Mouse (Mus musculus): ENCODE data around the gene Tnk2. TPM values are rescaled to one million over a fixed set of nuclear protein-coding genes. Genes with fewer than 3 reads are reported as not detected.

Tnk2 gene
- polyA plus RNA-seq, 1 experiment from 2014 or later = 6.9 TPM

- peak overlapping the region; percentile 90; the same call in 1 of the 2 replicates for H3K9ac ChIP-seq
- H3K27me3 ChIP-seq = no peaks in the 10 kb centered on the region
- no peak overlapping the region for H3K27ac ChIP-seq
- H3K4me3 ChIP-seq = peak overlapping the region; percentile 95
- WGBS = 57% methylated on average over 5 of the region's 5 CpGs
- H3K9me3 ChIP-seq (replicated peaks) = no peaks in the 10 kb centered on the region
- peak overlapping the region; percentile 93 for H3K4me2 ChIP-seq
- ATAC-seq (replicated peaks; ENCODE audit: insufficient number of reproducible peaks, insufficient read depth, low FRiP score, low read depth) = no peak
- H3K4me1 ChIP-seq (replicated peaks) = peaks cover 15% of the 10 kb centered on the region
- peaks cover 14% of the 10 kb centered on the region for H3K36me3 ChIP-seq
Measured at GRCm38 (mm10) chr16:32610460-32611255, 33.0 kb upstream of the Tnk2 start.

- Histone ChIP-seq H3K9ac (no peak overlapping the region), H3K27me3 (no peaks in the 10 kb centered on the region), H3K4me1 (replicated peaks) (peaks cover 15% of the 10 kb centered on the region), H3K27ac (no peak overlapping the region), H3K9me3 (replicated peaks) (no peaks in the 10 kb centered on the region), H3K36me3 (peaks cover 23% of the 10 kb centered on the region), H3K4me2 (no peak overlapping the region), H3K4me3 (no peak overlapping the region)
- 41% methylated on average over 1 of the region's 1 CpGs for WGBS
- no peak for ATAC-seq (replicated peaks; ENCODE audit: insufficient number of reproducible peaks, insufficient read depth, low FRiP score, low read depth)
Measured at GRCm38 (mm10) chr16:32612052-32612451, 31.6 kb upstream of the Tnk2 start.

- Histone ChIP-seq H3K27ac (no peak overlapping the region), H3K27me3 (no peaks in the 10 kb centered on the region), H3K9me3 (replicated peaks) (no peaks in the 10 kb centered on the region), H3K4me1 (replicated peaks) (peaks cover 11% of the 10 kb centered on the region), H3K9ac (no peak overlapping the region), H3K4me2 (no peak overlapping the region), H3K36me3 (peaks cover 33% of the 10 kb centered on the region), H3K4me3 (no peak overlapping the region)
- ATAC-seq (replicated peaks; ENCODE audit: insufficient number of reproducible peaks, insufficient read depth, low FRiP score, low read depth) = no peak
- WGBS = 76% methylated on average over 3 of the region's 3 CpGs
Measured at GRCm38 (mm10) chr16:32613269-32613834, 30.3 kb upstream of the Tnk2 start.

GRCm38 (mm10) chr16:32614047-32614446 is 29.6 kb upstream of the Tnk2 start:
- no peak for ATAC-seq (replicated peaks; ENCODE audit: insufficient number of reproducible peaks, insufficient read depth, low FRiP score, low read depth)
- Histone ChIP-seq H3K9ac (no peak overlapping the region), H3K36me3 (peaks cover 38% of the 10 kb centered on the region), H3K4me1 (replicated peaks) (peaks cover 11% of the 10 kb centered on the region), H3K27me3 (no peaks in the 10 kb centered on the region), H3K4me2 (no peak overlapping the region), H3K9me3 (replicated peaks) (no peaks in the 10 kb centered on the region), H3K27ac (no peak overlapping the region), H3K4me3 (no peak overlapping the region)
- WGBS = 51% methylated on average over 4 of the region's 4 CpGs

GRCm38 (mm10) chr16:32618946-32619345 is 24.7 kb upstream of the Tnk2 start:
- H3K27me3 ChIP-seq = no peaks in the 10 kb centered on the region
- peaks cover 80% of the 10 kb centered on the region for H3K36me3 ChIP-seq
- H3K4me3 ChIP-seq = no peak overlapping the region
- no peak overlapping the region for H3K9ac ChIP-seq
- WGBS = 96% methylated on average over 1 of the region's 1 CpGs
- no peak overlapping the region for H3K4me2 ChIP-seq
- H3K4me1 ChIP-seq (replicated peaks) = no peaks in the 10 kb centered on the region
- ATAC-seq (replicated peaks; ENCODE audit: insufficient number of reproducible peaks, insufficient read depth, low FRiP score, low read depth) = no peak
- no peaks in the 10 kb centered on the region for H3K9me3 ChIP-seq (replicated peaks)
- H3K27ac ChIP-seq = no peak overlapping the region

GRCm38 (mm10) chr16:32628140-32628539 is 15.5 kb upstream of the Tnk2 start:
- no peak overlapping the region for H3K4me2 ChIP-seq
- no peaks in the 10 kb centered on the region for H3K27me3 ChIP-seq
- H3K27ac ChIP-seq = no peak overlapping the region
- no peaks in the 10 kb centered on the region for H3K9me3 ChIP-seq (replicated peaks)
- H3K9ac ChIP-seq = no peak overlapping the region
- peaks cover 79% of the 10 kb centered on the region for H3K36me3 ChIP-seq
- no peaks in the 10 kb centered on the region for H3K4me1 ChIP-seq (replicated peaks)
- no peak overlapping the region for H3K4me3 ChIP-seq
- no peak for ATAC-seq (replicated peaks; ENCODE audit: insufficient number of reproducible peaks, insufficient read depth, low FRiP score, low read depth)
- WGBS = 87% methylated on average over 8 of the region's 8 CpGs

GRCm38 (mm10) chr16:32632328-32632824 is 11.3 kb upstream of the Tnk2 start:
- Histone ChIP-seq H3K9ac (no peak overlapping the region), H3K27ac (no peak overlapping the region), H3K4me2 (no peak overlapping the region), H3K9me3 (replicated peaks) (no peaks in the 10 kb centered on the region), H3K4me1 (replicated peaks) (no peaks in the 10 kb centered on the region), H3K36me3 (peaks cover 44% of the 10 kb centered on the region), H3K27me3 (no peaks in the 10 kb centered on the region), H3K4me3 (no peak overlapping the region)
- 90% methylated on average over 4 of the region's 4 CpGs for WGBS
- no peak for ATAC-seq (replicated peaks; ENCODE audit: insufficient number of reproducible peaks, insufficient read depth, low FRiP score, low read depth)

- no peak for ATAC-seq (replicated peaks; ENCODE audit: insufficient number of reproducible peaks, insufficient read depth, low FRiP score, low read depth)
- Histone ChIP-seq H3K36me3 (peaks cover 32% of the 10 kb centered on the region), H3K27me3 (no peaks in the 10 kb centered on the region), H3K4me1 (replicated peaks) (peaks cover under 1% of the 10 kb centered on the region; the same call in 1 of the 2 replicates), H3K9ac (no peak overlapping the region), H3K9me3 (replicated peaks) (no peaks in the 10 kb centered on the region), H3K4me2 (no peak overlapping the region), H3K4me3 (no peak overlapping the region), H3K27ac (no peak overlapping the region)
- 91% methylated on average over 4 of the region's 4 CpGs for WGBS
Measured at GRCm38 (mm10) chr16:32633486-32634012, 10.1 kb upstream of the Tnk2 start.

GRCm38 (mm10) chr16:32634183-32634582 is 9.5 kb upstream of the Tnk2 start:
- Histone ChIP-seq H3K9ac (no peak overlapping the region), H3K9me3 (replicated peaks) (no peaks in the 10 kb centered on the region), H3K4me1 (replicated peaks) (peaks cover 4% of the 10 kb centered on the region; the same call in 1 of the 2 replicates), H3K27me3 (no peaks in the 10 kb centered on the region), H3K27ac (no peak overlapping the region), H3K4me2 (no peak overlapping the region), H3K36me3 (peaks cover 32% of the 10 kb centered on the region), H3K4me3 (no peak overlapping the region)
- WGBS = 85% methylated on average over 5 of the region's 5 CpGs
- ATAC-seq (replicated peaks; ENCODE audit: insufficient number of reproducible peaks, insufficient read depth, low FRiP score, low read depth) = no peak

- Histone ChIP-seq H3K27me3 (no peaks in the 10 kb centered on the region), H3K4me3 (no peak overlapping the region), H3K27ac (no peak overlapping the region), H3K4me1 (replicated peaks) (peaks cover 10% of the 10 kb centered on the region), H3K4me2 (no peak overlapping the region), H3K36me3 (peaks cover 20% of the 10 kb centered on the region), H3K9ac (no peak overlapping the region), H3K9me3 (replicated peaks) (no peaks in the 10 kb centered on the region)
- WGBS = 60% methylated on average over 3 of the region's 3 CpGs
- no peak for ATAC-seq (replicated peaks; ENCODE audit: insufficient number of reproducible peaks, insufficient read depth, low FRiP score, low read depth)
Measured at GRCm38 (mm10) chr16:32635314-32635713, 8.4 kb upstream of the Tnk2 start.

GRCm38 (mm10) chr16:32636331-32636730 is 7.3 kb upstream of the Tnk2 start:
- ATAC-seq (replicated peaks; ENCODE audit: insufficient number of reproducible peaks, insufficient read depth, low FRiP score, low read depth) = no peak
- 84% methylated on average over 3 of the region's 3 CpGs for WGBS
- H3K9ac ChIP-seq = no peak overlapping the region
- no peak overlapping the region for H3K4me3 ChIP-seq
- H3K27ac ChIP-seq = no peak overlapping the region
- H3K36me3 ChIP-seq = peaks cover 12% of the 10 kb centered on the region
- no peaks in the 10 kb centered on the region for H3K27me3 ChIP-seq
- no peaks in the 10 kb centered on the region for H3K9me3 ChIP-seq (replicated peaks)
- no peak overlapping the region for H3K4me2 ChIP-seq
- H3K4me1 ChIP-seq (replicated peaks) = peaks cover 10% of the 10 kb centered on the region
